Mouse (Mus musculus) cerebellum, adult 2 months (tissue): Measurements from ENCODE around the gene Slc25a26. TPM values are rescaled to one million over a fixed set of nuclear protein-coding genes. Genes with fewer than 3 reads are reported as not detected.

Experiments used
- DNase-seq, 2 experiments: peaks; one replicate each; pipeline ENCODE4 v3.0.0; 2021
- H3K27ac ChIP-seq: fragments of 200-500 bp; 2 replicates; pipeline ENCODE4 v1.5.1; 2012; ENCODE audit warnings: low read length, control low read depth, inconsistent platforms; ENCODE audit not compliant: insufficient read depth
- H3K27me3 ChIP-seq: fragments of 200-500 bp; 2 replicates; pipeline ENCODE4 v1.6.1; 2012; ENCODE audit warnings: inconsistent platforms, mild to moderate bottlenecking, low read length, moderate library complexity; ENCODE audit not compliant: control insufficient read depth, insufficient read depth
- H3K4me1 ChIP-seq: fragments of 200-500 bp; 2 replicates; pipeline ENCODE4 v1.6.1; 2011; ENCODE audit warnings: low read length; ENCODE audit not compliant: control insufficient read depth, insufficient read depth
- H3K4me3 ChIP-seq: fragments of 200-500 bp; replicated peaks from 2 replicates; pipeline ENCODE3; 2011; ENCODE audit warnings: mild to moderate bottlenecking, low read depth, low read length, control low read depth; ENCODE audit not compliant: insufficient read depth
- CTCF ChIP-seq: fragments of 200-500 bp; IDR thresholded peaks from 2 replicates; pipeline ENCODE4 v1.5.1; 2011; ENCODE audit warnings: low read depth, mild to moderate bottlenecking, control low read depth, low read length, moderate library complexity, borderline replicate concordance; ENCODE audit not compliant: insufficient read depth
- POLR2A ChIP-seq: fragments of 200-500 bp; IDR thresholded peaks from 2 replicates; pipeline ENCODE4 v1.6.1; 2011; ENCODE audit warnings: low read length, control low read depth, borderline replicate concordance; ENCODE audit not compliant: insufficient read depth
- WGBS: fragments of 180-500 bp; shearing (Covaris S2); methylation state at CpG from one replicate; pipeline ENCODE4 v1.1.7; 2018; 5-methylcytosine and 5-hydroxymethylcytosine counted together
- polyA plus RNA-seq: library from polyadenylated mRNA; depleted of rRNA; stranded (reverse); fragments of >200 nt; gene quantifications from 2 replicates; pipeline ENCODE4 v1.2.3, GENCODE M21; 2012

Gene Slc25a26
- polyA plus RNA-seq, 1 experiment: 17.3 TPM

DNA sequence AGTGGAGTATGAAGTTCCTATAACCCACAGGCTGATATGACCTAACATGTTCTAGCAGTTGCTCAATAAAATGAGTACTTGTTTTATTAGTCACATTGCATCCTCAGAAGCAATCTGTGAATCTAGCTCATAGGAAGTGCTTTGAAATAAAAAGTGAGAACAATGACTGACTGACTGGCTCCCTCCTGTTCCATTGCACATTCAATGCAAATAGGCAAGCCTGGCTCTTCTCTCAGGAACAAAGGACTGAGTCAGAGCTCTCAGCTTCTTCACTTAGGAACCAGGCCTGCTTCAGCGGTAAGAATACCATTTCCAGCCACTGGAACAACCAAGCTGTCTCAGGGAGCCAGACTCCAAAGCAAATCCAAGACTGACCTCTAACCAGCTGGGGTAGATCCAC lies 135.2 kb downstream of the Slc25a26 start:
- H3K27me3 ChIP-seq: no peaks in the 10 kb centered on the region
- peaks cover 17% of the 10 kb centered on the region for H3K4me1 ChIP-seq
- H3K27ac ChIP-seq: no peak overlapping the region
- DNase-seq: no peak
- TF ChIP-seq POLR2A (no peak), CTCF (no peak)
- 22% methylated on average over 1 of the region's 1 CpGs for WGBS
- no peak overlapping the region for H3K4me3 ChIP-seq

GRCm38 (mm10) chr6:94637024-94637434 lies 136.9 kb downstream of the Slc25a26 start:
- WGBS: 69% methylated on average over 5 of the region's 5 CpGs
- Histone ChIP-seq H3K27me3 (no peaks in the 10 kb centered on the region), H3K27ac (no peak overlapping the region), H3K4me1 (peaks cover 18% of the 10 kb centered on the region), H3K4me3 (no peak overlapping the region)
- DNase-seq: no peak
- no peak for TF ChIP-seq CTCF
- no peak for TF ChIP-seq POLR2A

DNA sequence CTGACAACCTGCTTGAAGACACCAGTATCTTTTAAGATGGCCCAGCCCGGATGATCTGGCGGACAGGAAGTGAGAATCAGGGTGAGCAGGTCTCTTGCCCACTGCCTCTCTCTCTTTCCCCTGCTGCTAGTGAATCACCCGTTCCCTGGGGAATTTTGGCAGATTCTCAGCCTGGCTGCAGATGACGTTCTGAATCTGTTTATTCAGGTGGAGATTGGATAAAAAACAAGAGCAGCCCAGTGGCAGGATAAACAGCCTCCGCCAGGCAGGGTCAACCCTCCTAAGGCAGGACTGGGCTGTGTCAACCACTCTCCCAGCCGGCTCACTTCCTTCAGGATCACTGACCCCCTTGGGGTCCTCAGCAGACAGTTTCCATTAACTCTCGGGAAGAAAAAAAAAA lies 140.2 kb downstream of the Slc25a26 start:
- 7% methylated on average over 7 of the region's 7 CpGs for WGBS
- Histone ChIP-seq H3K27ac (peak overlapping the region; percentile 46), H3K4me1 (peaks cover 12% of the 10 kb centered on the region), H3K4me3 (no peak overlapping the region), H3K27me3 (no peaks in the 10 kb centered on the region)
- TF ChIP-seq POLR2A (no peak; the same call in 1 of the 2 replicates), CTCF (no peak)
- peak; percentile 77 to 88 for DNase-seq

GRCm38 (mm10) chr6:94642048-94642447 lies 141.9 kb downstream of the Slc25a26 start:
- DNase-seq: no peak
- no peaks in the 10 kb centered on the region for H3K27me3 ChIP-seq
- H3K4me3 ChIP-seq: no peak overlapping the region
- no peak overlapping the region for H3K27ac ChIP-seq
- WGBS: 90% methylated on average over 1 of the region's 1 CpGs
- TF ChIP-seq POLR2A (no peak), CTCF (no peak)
- peaks cover 16% of the 10 kb centered on the region for H3K4me1 ChIP-seq

DNA sequence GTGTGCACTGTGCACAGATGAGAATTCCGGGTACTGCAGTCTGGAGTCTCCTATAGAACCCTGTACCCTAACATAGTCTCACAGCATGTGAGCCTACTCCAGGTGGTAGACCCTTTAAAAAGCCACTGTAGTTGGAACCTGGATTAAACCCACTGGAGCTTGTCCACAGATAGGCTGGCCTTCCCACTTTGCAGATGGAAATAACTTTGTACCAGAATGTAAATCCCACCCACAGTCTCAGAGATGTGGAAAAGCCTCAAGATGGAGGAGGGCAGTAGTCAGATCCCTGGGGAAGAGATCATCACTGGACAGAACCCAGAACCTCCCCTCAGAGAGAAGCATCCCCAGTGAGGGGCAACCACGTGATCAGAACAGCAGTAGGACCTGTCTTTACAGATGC lies 143.9 kb downstream of the Slc25a26 start:
- H3K4me3 ChIP-seq: no peak overlapping the region
- WGBS: 75% methylated on average over 2 of the region's 2 CpGs

GRCm38 (mm10) chr6:94644641-94645040 lies 144.5 kb downstream of the Slc25a26 start:
- TF ChIP-seq POLR2A: no peak
- no peak for TF ChIP-seq CTCF
- no peak overlapping the region for H3K4me3 ChIP-seq
- DNase-seq: no peak

More for the DNA sequence above, 143.9 kb downstream of the Slc25a26 start:
- Histone ChIP-seq H3K27ac (no peak overlapping the region), H3K4me1 (peaks cover 31% of the 10 kb centered on the region), H3K27me3 (no peaks in the 10 kb centered on the region)
- TF ChIP-seq CTCF (no peak), POLR2A (no peak)
- no peak for DNase-seq

GRCm38 (mm10) chr6:94645723-94646122 lies 145.6 kb downstream of the Slc25a26 start:
- WGBS: 76% methylated on average over 4 of the region's 4 CpGs
- no peak for DNase-seq
- Histone ChIP-seq H3K4me1 (peaks cover 21% of the 10 kb centered on the region), H3K27ac (no peak overlapping the region), H3K27me3 (no peaks in the 10 kb centered on the region), H3K4me3 (no peak overlapping the region)
- TF ChIP-seq CTCF (no peak), POLR2A (no peak)

More at GRCm38 (mm10) chr6:94644641-94645040, 144.5 kb downstream of the Slc25a26 start:
- no peaks in the 10 kb centered on the region for H3K27me3 ChIP-seq
- no peak overlapping the region for H3K27ac ChIP-seq
- WGBS: 73% methylated on average over 3 of the region's 3 CpGs
- peaks cover 31% of the 10 kb centered on the region for H3K4me1 ChIP-seq

DNA sequence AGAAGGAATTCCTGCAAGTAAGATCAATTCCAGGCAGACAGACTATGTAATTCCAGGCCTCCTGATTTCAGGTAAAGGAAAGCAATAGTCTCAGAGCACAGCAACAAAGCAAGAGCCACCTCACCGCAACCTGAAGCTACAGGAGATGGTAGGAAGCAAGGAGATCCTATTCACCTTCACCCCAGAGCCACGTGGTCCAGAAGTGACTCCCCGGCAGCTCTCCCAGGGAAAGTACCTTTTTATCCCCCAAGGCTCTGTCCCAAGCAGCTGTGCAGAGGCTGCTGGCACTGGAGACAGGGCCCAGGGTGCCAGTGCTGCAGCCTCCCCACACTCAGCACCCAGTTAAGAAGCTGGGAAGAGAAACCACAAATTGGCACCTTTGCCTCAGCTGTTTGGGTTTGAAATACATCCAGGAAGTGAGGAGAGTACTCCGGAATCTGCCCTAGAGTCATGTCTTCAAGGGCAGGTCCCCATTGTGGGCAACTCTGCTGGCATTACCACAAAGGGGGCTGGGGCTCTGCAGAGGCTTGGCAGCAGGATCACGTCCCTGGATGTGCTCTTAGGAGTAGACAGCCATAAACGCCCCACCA lies 146.2 kb downstream of the Slc25a26 start:
- Histone ChIP-seq H3K4me1 (peaks cover 21% of the 10 kb centered on the region), H3K27me3 (no peaks in the 10 kb centered on the region), H3K27ac (no peak overlapping the region), H3K4me3 (no peak overlapping the region)
- DNase-seq: no peak
- 72% methylated on average over 6 of the region's 6 CpGs for WGBS
- TF ChIP-seq CTCF (no peak), POLR2A (no peak)
